Mouse (Mus musculus) forebrain, embryonic 14.5 days (tissue): ENCODE results near the gene Dut. TPM values are rescaled to one million over a fixed set of nuclear protein-coding genes. Genes with fewer than 3 reads are reported as not detected.

Experiments used
- ATAC-seq: fragments of 200-750 bp; cut with Nextera tagmentation; 2 replicates; pipeline ENCODE4 v1.8.0; 2017; ENCODE audit warnings: mild to moderate bottlenecking, moderate library complexity
- DNase-seq: peaks from one replicate; pipeline ENCODE4 v3.0.0-alpha.2; 2015; ENCODE audit warnings: low spot score
- H3K27ac ChIP-seq: fragments of 300-500 bp; sonication (generic); 2 replicates; pipeline ENCODE4 v1.5.1; 2014; ENCODE audit warnings: low read depth, mild to moderate bottlenecking, control low read depth, low read length, moderate library complexity
- H3K27me3 ChIP-seq: fragments of 300-500 bp; sonication (generic); replicated peaks from 2 replicates; pipeline ENCODE4 v1.6.1; 2014; ENCODE audit warnings: low read length, control low read depth, mixed read lengths; ENCODE audit not compliant: control insufficient read depth, insufficient read depth
- H3K36me3 ChIP-seq: fragments of 300-500 bp; sonication (generic); 2 replicates; pipeline ENCODE4 v1.6.1; 2014; ENCODE audit warnings: low read length, control low read depth; ENCODE audit not compliant: control insufficient read depth, insufficient read depth
- H3K4me1 ChIP-seq: fragments of 300-500 bp; sonication (generic); 2 replicates; pipeline ENCODE4 v1.6.1; 2014; ENCODE audit warnings: antibody characterized with exemption, low read length, control low read depth; ENCODE audit not compliant: control insufficient read depth, insufficient read depth
- H3K4me2 ChIP-seq: fragments of 300-500 bp; sonication (generic); 2 replicates; pipeline ENCODE4 v1.6.1; 2014; ENCODE audit warnings: mild to moderate bottlenecking, control low read depth, low read length
- H3K4me3 ChIP-seq: fragments of 300-500 bp; sonication (generic); 2 replicates; pipeline ENCODE4 v1.5.1; 2014; ENCODE audit warnings: low read depth, low read length, control low read depth
- H3K9ac ChIP-seq: fragments of 300-500 bp; sonication (generic); 2 replicates; pipeline ENCODE4 v1.6.1; 2014; ENCODE audit warnings: mild to moderate bottlenecking, low read length, control low read depth, moderate library complexity
- H3K9me3 ChIP-seq: fragments of 300-500 bp; sonication (generic); replicated peaks from 2 replicates; pipeline ENCODE4 v1.6.1; 2016; ENCODE audit warnings: low read length, control low read depth, mixed read lengths; ENCODE audit not compliant: control insufficient read depth
- WGBS: fragments of 180-500 bp; shearing (Covaris S2); extraction: QIAGEN DNeasy Blood & Tissue Kit; methylation state at CpG from one replicate; pipeline ENCODE4 v1.1.7; 2014; 5-methylcytosine and 5-hydroxymethylcytosine counted together
- polyA plus RNA-seq: library from polyadenylated mRNA; unstranded; fragments of >200 nt; fragmentation: Nextera tagmentation; extraction: Ambion mirVana; gene quantifications from 2 replicates; pipeline ENCODE4 v1.2.1, GENCODE M21; 2014

Dut gene
- polyA plus RNA-seq, 1 experiment from 2014 or later, result 151 TPM

DNA sequence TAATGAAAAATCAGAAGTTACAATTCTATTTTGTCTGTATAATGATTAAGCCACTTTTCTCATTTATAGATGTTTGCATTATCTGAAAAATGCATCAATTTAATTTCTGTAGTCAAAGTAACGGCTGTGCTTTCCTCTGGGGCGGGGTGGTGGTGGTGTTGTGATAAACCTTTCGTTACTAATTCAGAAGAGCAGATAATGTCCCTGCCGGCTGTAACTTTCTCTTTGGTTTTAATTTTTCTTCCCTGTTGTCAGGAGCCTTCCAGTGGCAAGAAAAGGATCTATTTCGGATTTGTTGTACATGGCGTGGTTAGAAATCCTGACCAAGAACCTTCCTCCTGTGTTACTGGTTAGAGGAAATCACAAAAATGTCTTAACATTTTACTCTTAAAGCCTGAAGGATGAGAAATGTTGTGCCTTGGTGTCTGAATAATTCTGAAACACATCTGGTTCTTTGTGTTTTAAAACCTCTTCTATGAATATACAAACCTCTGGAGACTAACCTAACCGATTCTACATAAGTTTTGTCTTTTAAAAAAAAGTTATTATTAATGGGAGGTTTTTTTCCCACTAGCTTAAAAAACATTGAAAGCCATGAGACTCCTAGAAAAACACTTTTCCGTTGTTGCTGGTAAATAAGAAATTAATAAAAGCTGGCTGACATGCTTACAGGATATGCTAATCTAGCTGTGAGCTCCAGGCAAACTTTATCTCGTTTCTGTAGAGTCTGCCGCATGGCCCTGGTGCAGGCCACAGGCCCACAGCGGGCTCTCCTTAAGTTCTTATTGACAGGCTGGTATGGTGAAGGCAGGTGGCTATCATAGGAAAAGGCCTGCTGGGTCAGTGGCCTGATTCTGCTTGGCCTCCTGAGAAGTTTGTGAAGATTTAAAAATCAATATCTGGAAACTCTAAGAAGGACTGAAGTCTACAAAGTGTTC, 18.2 kb upstream of the Dut start:
- Histone ChIP-seq H3K9ac (no peak overlapping the region), H3K27me3 (no peaks in the 10 kb centered on the region), H3K4me3 (no peak overlapping the region), H3K9me3 (no peaks in the 10 kb centered on the region), H3K27ac (no peak overlapping the region), H3K36me3 (no peaks in the 10 kb centered on the region), H3K4me1 (no peaks in the 10 kb centered on the region), H3K4me2 (no peak overlapping the region)
- DNase-seq (no peak), ATAC-seq (no peak)
- 89% methylated on average over 11 of the region's 11 CpGs for WGBS

GRCm38 (mm10) chr2:125232183-125232582, 14.8 kb upstream of the Dut start:
- Histone ChIP-seq H3K4me1 (no peaks in the 10 kb centered on the region), H3K9me3 (no peaks in the 10 kb centered on the region), H3K27ac (no peak overlapping the region), H3K36me3 (no peaks in the 10 kb centered on the region), H3K27me3 (no peaks in the 10 kb centered on the region), H3K4me2 (no peak overlapping the region), H3K4me3 (no peak overlapping the region), H3K9ac (no peak overlapping the region)
- 88% methylated on average over 4 of the region's 4 CpGs for WGBS
- ATAC-seq (no peak), DNase-seq (no peak)

DNA sequence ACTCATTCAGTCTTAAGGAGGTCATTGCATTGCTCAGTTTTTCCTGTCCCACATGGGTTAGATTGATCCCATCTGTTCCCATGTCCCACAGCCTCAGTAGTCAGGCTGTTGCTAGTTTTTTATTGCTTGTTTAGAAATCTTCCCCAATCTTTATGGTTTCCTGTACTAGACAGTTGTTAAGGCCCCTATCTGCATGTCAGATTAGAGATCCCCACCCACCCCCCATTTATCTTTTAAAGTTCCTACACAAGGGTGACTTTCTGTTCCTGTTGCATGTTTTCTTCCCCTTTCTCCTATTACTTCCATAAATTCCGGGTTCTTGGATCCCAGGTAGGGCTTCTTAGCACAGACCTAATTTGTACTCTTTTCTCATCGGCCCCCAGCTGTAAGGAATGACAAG, 13.5 kb upstream of the Dut start:
- H3K9me3 ChIP-seq, result no peaks in the 10 kb centered on the region
- no peak overlapping the region for H3K4me2 ChIP-seq
- no peak overlapping the region for H3K9ac ChIP-seq
- no peak overlapping the region for H3K27ac ChIP-seq
- H3K36me3 ChIP-seq, result no peaks in the 10 kb centered on the region
- ATAC-seq (no peak), DNase-seq (no peak)
- WGBS, result 91% methylated on average over 2 of the region's 2 CpGs
- no peaks in the 10 kb centered on the region for H3K4me1 ChIP-seq
- no peaks in the 10 kb centered on the region for H3K27me3 ChIP-seq
- H3K4me3 ChIP-seq, result no peak overlapping the region

- Histone ChIP-seq H3K9me3 (no peaks in the 10 kb centered on the region), H3K4me1 (no peaks in the 10 kb centered on the region), H3K36me3 (no peaks in the 10 kb centered on the region), H3K4me3 (no peak overlapping the region), H3K9ac (no peak overlapping the region), H3K27ac (no peak overlapping the region), H3K27me3 (no peaks in the 10 kb centered on the region), H3K4me2 (no peak overlapping the region)
- DNase-seq (no peak), ATAC-seq (no peak)
- WGBS, result 89% methylated on average over 2 of the region's 2 CpGs
Observed at GRCm38 (mm10) chr2:125234049-125234448, 12.9 kb upstream of the Dut start.

DNA sequence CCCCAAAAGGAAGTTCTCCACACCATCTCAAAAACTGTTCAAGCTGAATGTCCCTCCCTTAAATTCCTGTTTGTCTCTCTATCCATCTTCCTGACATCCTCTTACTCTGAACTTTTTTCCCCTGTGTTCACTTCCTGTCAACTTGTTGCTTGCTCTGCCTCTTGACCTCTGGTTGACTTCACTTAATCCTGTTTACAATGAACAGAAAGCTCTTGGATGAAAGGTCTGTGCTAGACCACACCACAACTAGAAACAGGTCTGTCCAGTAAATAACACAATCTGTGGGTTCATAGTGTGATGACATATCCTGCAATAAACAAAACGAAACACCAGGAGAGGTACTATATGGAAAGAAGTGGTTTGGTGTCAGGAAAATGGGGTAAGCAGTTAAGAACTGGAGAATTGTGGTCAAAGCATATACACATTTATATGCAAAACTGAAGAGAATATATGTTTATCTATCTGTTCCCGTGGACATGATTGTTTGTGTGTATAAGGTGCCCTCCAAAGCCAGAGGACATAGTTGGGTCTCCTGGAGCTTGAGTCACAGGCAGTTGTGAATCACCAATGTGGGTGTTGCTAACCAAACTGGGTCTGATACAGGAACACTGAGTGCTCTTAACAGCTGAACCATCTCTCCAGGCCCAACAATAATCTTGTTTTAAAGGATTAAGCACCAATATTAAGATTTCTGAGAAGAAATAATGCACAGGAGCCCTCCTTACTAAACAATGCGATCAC, 1.3 kb upstream of the Dut start:
- DNase-seq (no peak), ATAC-seq (no peak)
- Histone ChIP-seq H3K27me3 (no peaks in the 10 kb centered on the region), H3K27ac (no peak overlapping the region), H3K4me1 (peaks cover 10% of the 10 kb centered on the region), H3K9ac (no peak overlapping the region), H3K4me3 (no peak overlapping the region), H3K36me3 (0 out of 2 replicates have a peak, but pooled peaks cover 6% of the 10 kb centered on the region), H3K4me2 (no peak overlapping the region), H3K9me3 (no peaks in the 10 kb centered on the region)
- WGBS, result 97% methylated on average over 3 of the region's 3 CpGs

DNA sequence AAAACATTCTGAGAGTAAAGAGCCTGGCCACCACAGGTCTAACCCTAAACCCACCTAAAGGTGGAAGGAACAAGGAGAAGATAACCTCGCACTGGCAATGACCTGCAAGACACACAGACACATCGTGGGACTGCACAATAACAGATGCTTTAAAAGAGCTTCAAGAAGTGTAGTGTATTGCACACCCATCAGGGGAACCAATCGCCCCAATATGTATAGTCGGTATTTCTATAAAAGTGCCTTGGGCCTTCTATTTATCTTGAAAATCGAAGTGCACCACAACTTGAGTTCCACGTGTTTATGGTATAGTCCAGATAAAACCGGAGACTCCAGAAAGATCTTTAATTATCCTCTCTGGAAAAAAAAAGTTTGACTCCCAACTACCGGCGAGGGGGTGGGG, 321 bp upstream of the Dut start:
- H3K4me3 ChIP-seq, result peak overlapping the region; percentile 70
- no peak for DNase-seq
- ATAC-seq, result 0 out of 2 replicates have a peak, but pooled peaks have one; percentile 3
- peak overlapping the region; percentile 76 for H3K4me2 ChIP-seq
- no peaks in the 10 kb centered on the region for H3K27me3 ChIP-seq
- WGBS, result 14% methylated on average over 9 of the region's 9 CpGs
- peak overlapping the region; percentile 86 for H3K27ac ChIP-seq
- H3K9ac ChIP-seq, result peak overlapping the region; percentile 87
- H3K4me1 ChIP-seq, result peaks cover 10% of the 10 kb centered on the region
- 0 out of 2 replicates have a peak, but pooled peaks cover 6% of the 10 kb centered on the region for H3K36me3 ChIP-seq
- H3K9me3 ChIP-seq, result no peaks in the 10 kb centered on the region

- peak overlapping the region; percentile 86 for H3K27ac ChIP-seq
- ATAC-seq (peak; percentile 24; the same call in 1 of the 2 replicates), DNase-seq (peak; percentile 43)
- H3K36me3 ChIP-seq, result 0 out of 2 replicates have a peak, but pooled peaks cover 10% of the 10 kb centered on the region
- H3K4me2 ChIP-seq, result peak overlapping the region; percentile 76
- no peaks in the 10 kb centered on the region for H3K27me3 ChIP-seq
- 0% methylated on average over 9 of the region's 9 CpGs for WGBS
- H3K9ac ChIP-seq, result peak overlapping the region; percentile 87
- H3K4me1 ChIP-seq, result peaks cover 10% of the 10 kb centered on the region
- no peaks in the 10 kb centered on the region for H3K9me3 ChIP-seq
- H3K4me3 ChIP-seq, result peak overlapping the region; percentile 70
Observed at GRCm38 (mm10) chr2:125247962-125248235, 909 bp downstream of the Dut start.

DNA sequence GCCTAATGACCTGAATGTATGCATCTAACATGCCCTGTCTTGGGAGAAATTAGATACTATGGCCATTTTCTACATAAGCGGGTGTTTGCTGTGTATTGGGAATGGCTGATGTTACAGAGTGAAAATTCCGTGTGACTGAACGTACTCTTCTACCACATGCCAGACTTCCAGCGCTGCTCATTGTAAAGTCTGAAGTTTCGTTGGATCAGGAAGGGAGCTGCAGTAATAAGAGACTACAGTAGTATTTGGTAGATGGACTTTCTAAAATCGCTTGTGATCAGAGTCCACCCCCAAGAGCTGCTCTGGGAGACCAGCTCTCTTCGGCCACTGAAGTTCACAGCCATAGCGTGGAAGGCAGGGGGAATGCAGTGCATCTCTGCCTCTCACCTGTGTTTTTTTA, 1.3 kb downstream of the Dut start:
- Histone ChIP-seq H3K36me3 (peaks cover 11% of the 10 kb centered on the region; the same call in 1 of the 2 replicates), H3K4me1 (peaks cover 10% of the 10 kb centered on the region), H3K4me2 (peak overlapping the region; percentile 76), H3K4me3 (peak overlapping the region; percentile 70), H3K9ac (peak overlapping the region; percentile 87), H3K27me3 (no peaks in the 10 kb centered on the region), H3K27ac (peak overlapping the region; percentile 86; the same call in 1 of the 2 replicates), H3K9me3 (no peaks in the 10 kb centered on the region)
- ATAC-seq (no peak), DNase-seq (no peak)
- WGBS, result under 1% methylated on average over 8 of the region's 8 CpGs

DNA sequence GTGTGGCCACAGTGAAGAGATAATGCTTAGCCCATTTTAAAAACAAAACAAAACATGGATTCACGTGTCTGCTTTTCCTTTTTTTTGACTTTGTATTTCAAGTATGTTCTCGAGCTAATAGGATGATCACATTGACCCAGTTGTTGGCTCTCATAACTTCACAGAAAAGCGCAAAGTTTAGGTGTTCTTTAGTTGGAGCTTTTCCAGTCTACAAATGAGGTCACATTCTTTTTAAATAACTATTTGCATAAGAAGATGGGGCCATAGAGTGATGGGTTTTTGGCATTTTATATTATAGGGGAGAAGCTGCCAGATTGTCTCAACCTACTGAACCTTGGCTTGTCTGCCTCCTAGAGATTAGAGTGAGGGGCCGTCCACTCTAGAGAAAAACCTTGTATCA, 2.3 kb downstream of the Dut start:
- DNase-seq (no peak), ATAC-seq (no peak)
- peaks cover 10% of the 10 kb centered on the region for H3K4me1 ChIP-seq
- H3K9ac ChIP-seq, result no peak overlapping the region
- H3K4me3 ChIP-seq, result no peak overlapping the region; the same call in 1 of the 2 replicates
- no peaks in the 10 kb centered on the region for H3K9me3 ChIP-seq
- H3K36me3 ChIP-seq, result peaks cover 21% of the 10 kb centered on the region
- peak overlapping the region; percentile 76 for H3K4me2 ChIP-seq
- 75% methylated on average over 4 of the region's 4 CpGs for WGBS
- no peak overlapping the region for H3K27ac ChIP-seq
- no peaks in the 10 kb centered on the region for H3K27me3 ChIP-seq
